Mouse (Mus musculus): Measurements from ENCODE around the gene Uqcrh. TPM values are rescaled to one million over a fixed set of nuclear protein-coding genes. Genes with fewer than 3 reads are reported as not detected.
A peak's percentile ranks its signal among the peaks of the same experiment; 100 is the strongest.

Gene Uqcrh
- polyA plus RNA-seq, 1 experiment, result not detected

DNA sequence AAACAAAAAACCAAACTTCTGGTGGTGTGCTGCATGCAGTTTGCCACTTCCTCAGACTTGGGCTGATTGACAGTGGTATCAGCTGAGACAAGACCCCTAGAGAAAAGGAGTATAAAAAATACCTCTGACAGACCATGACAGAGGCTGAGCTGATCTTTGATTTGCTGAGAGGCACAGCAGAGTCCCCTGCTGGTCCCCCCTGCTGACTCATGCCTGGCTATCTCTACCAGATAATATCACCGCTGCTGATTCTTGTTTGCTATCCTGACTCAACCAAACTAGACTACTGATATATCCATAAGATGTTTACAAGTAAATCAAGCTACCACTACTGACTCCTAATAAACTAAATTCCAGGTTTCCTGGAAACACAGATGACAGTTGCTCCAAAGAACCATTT, 11.0 kb downstream of the Uqcrh start:
- Histone ChIP-seq H3K27ac (ENCODE audit: insufficient read depth, low read depth, low read length) (no peak overlapping the region), H3K4me3 (ENCODE audit: insufficient read depth, low read depth, low read length) (no peak overlapping the region), H3K4me1 (ENCODE audit: control insufficient read depth, insufficient read depth, low read length) (no peaks in the 10 kb centered on the region)
- 32% methylated on average over 1 of the region's 1 CpGs for WGBS
- TF ChIP-seq CTCF (IDR thresholded peaks at IDR 0.05; ENCODE audit: insufficient read depth, low read depth, low read length), result no peak
- no peak for TF ChIP-seq POLR2A (IDR thresholded peaks at IDR 0.05; ENCODE audit: insufficient read depth, low read depth, low read length)

DNA sequence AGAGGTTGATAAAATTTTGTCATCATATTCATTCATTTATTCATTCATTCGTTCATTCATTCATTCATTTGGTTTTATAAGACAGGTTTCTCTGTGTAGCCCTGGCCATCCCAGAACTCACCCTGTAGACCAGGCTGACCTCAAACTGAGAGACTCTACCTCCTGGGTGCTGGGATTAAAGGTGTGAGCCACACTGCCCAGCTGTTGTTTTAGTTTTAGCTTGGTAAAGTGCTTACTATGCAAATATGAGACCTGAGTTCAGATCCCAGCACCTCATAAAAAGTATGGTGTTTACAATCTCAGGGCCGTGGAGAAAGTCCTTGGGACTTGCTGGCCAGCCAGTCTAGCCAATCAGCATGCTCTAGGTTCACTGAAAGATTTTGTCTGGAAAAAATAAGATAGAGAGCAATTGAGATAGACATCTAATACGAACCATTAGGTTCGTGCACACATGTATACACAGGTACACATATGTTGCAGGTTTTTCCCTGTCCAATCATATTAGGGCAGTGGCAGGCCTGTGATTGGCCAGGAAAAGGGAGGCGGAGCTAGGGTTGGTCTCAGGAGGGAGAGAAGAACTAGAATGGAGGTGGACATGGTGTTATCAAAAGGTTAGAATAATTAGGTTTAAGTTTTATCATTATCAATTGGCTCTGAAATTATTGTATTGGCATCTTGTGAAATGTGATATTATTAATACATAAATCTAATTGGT, 15.7 kb downstream of the Uqcrh start:
- TF ChIP-seq POLR2A (IDR thresholded peaks at IDR 0.05; ENCODE audit: insufficient read depth, low read depth, low read length), result no peak
- no peak for TF ChIP-seq CTCF (IDR thresholded peaks at IDR 0.05; ENCODE audit: insufficient read depth, low read depth, low read length)
- no peak overlapping the region for H3K4me3 ChIP-seq (ENCODE audit: insufficient read depth, low read depth, low read length)
- H3K27ac ChIP-seq (ENCODE audit: insufficient read depth, low read depth, low read length), result no peak overlapping the region
- 83% methylated on average over 5 of the region's 5 CpGs for WGBS
- no peaks in the 10 kb centered on the region for H3K4me1 ChIP-seq (ENCODE audit: control insufficient read depth, insufficient read depth, low read length)

DNA sequence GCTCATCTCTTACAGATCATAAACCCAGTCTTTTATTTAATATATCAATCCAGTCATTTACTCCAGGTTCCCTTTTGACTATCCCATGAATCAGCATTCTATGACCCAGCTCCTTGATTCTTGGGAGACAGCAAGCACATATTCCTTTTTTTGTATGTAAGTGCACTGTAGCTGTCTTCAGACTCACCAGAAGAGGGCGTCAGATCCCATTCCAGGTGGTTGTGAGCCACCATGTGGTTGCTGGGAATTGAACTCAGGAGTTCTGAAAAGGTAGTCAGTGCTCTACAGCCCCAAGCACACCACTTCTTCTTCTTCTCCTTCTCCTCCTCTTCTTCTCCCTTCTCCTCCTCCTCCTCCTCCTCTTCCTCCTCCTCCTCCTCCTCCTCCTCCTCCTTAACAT, 17.3 kb downstream of the Uqcrh start:
- WGBS, result 0% methylated on average over 1 of the region's 1 CpGs
- H3K4me3 ChIP-seq (ENCODE audit: insufficient read depth, low read depth, low read length), result no peak overlapping the region
- no peak for TF ChIP-seq POLR2A (IDR thresholded peaks at IDR 0.05; ENCODE audit: insufficient read depth, low read depth, low read length)
- no peak for TF ChIP-seq CTCF (IDR thresholded peaks at IDR 0.05; ENCODE audit: insufficient read depth, low read depth, low read length)

DNA sequence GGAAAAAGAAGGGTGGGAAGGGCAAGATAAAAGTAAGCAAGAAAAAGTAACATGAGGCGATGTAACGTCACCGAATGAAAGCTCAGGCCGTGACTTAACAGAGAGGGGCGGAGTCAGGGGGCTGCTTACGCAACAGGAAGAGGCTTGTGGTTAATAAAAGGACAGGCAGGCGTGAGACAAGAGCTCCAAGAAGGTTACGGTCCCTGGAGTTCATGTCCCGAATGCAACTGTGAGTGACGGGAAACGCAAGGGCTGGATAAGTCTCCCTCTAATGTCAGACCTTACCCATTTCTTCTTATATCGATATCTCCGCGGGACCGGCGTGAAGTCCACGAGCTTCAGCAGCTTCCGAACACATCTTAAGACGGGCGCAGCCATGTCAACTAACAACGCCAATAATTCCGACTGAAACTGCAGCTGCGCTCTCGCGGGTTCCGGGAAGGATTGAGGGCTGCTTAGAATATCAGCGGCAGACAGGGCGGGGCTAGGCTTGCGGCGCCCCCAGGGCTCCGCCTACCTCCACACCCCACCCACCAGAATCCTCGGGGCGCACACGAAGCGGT, 21.4 kb downstream of the Uqcrh start, which contains the start of gene Nsun4:
Gene Nsun4 (minus strand): TSS at position 478 of the 563 bp plus-strand sequence.
- peak within 1 kb of the TSS; percentile 87 for H3K27ac ChIP-seq (ENCODE audit: insufficient read depth, low read depth, low read length)
- H3K4me3 ChIP-seq (ENCODE audit: insufficient read depth, low read depth, low read length), result peak within 1 kb of the TSS; percentile 81
- WGBS, result under 1% methylated on average over 35 of the region's 35 CpGs
- peaks cover 2% of the 10 kb centered on the region; the same call in 1 of the 2 replicates for H3K4me1 ChIP-seq (ENCODE audit: control insufficient read depth, insufficient read depth, low read length)
- TF ChIP-seq POLR2A (IDR thresholded peaks at IDR 0.05; ENCODE audit: insufficient read depth, low read depth, low read length) (peak; percentile 38), CTCF (IDR thresholded peaks at IDR 0.05; ENCODE audit: insufficient read depth, low read depth, low read length) (no peak)

More for the DNA sequence above, 17.3 kb downstream of the Uqcrh start:
- no peak overlapping the region for H3K27ac ChIP-seq (ENCODE audit: insufficient read depth, low read depth, low read length)
- peaks cover 2% of the 10 kb centered on the region; the same call in 1 of the 2 replicates for H3K4me1 ChIP-seq (ENCODE audit: control insufficient read depth, insufficient read depth, low read length)

DNA sequence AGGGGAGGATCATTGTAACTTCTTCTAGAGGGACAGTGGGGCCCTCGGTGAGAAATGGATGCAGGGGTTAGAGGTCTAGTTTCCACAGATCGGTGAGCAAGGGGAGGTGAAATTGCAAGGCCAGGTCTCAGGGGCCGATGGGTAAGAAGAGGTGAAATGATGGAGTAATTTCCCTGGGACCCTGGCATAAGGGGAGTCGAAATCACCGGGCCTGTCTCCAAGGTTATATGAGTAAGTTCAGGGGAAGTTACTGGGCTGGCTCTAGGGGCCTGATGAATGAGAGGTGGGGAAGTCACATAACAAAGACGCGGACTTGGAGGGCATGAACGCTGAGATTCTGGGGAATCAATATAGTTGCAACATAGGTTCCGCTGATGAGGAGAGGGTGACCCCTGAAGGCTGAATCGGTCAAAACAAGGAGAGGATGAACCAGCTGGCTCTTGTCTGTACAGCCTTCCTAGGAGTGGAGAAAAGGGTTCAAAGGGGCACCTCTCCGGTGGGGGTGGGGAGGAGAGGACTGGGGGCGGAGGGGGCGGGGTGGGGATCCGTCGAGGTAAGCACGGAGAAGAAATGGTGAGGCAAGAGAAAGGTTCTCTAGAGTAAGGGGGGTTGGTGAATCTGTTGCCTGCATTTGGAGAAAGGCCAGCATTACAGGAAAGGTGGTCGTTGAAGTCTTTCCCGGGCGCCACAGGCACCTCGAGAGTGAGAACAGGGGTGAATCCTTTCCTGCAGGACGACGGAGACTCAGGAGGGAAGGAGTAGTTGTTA, 22.2 kb downstream of the Uqcrh start:
- peak overlapping the region; percentile 10; the same call in 1 of the 2 replicates for H3K27ac ChIP-seq (ENCODE audit: insufficient read depth, low read depth, low read length)
- 10% methylated on average over 22 of the region's 22 CpGs for WGBS
- H3K4me3 ChIP-seq (ENCODE audit: insufficient read depth, low read depth, low read length), result peak overlapping the region; percentile 81
- no peak for TF ChIP-seq POLR2A (IDR thresholded peaks at IDR 0.05; ENCODE audit: insufficient read depth, low read depth, low read length)
- no peak for TF ChIP-seq CTCF (IDR thresholded peaks at IDR 0.05; ENCODE audit: insufficient read depth, low read depth, low read length)
- peaks cover 2% of the 10 kb centered on the region; the same call in 1 of the 2 replicates for H3K4me1 ChIP-seq (ENCODE audit: control insufficient read depth, insufficient read depth, low read length)

DNA sequence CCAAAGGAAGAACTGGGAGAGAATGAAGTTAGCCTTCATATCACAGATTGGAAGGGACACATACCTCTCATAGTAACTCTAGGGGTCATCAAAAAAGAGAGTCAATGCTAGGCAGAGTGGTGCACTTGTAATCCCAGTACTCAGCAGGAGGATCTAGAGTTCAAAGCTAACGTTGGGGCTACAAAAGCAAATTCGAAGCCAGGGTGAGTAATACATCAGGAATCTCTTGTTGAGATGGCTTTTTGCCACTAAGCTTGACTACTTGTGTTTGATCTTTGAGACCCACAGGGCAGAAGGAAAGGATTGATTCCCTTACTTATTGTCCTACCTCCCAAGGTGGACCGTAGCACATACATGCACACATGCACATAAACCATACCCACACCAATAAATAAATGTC, 25.7 kb downstream of the Uqcrh start:
- 79% methylated on average over 3 of the region's 3 CpGs for WGBS

DNA sequence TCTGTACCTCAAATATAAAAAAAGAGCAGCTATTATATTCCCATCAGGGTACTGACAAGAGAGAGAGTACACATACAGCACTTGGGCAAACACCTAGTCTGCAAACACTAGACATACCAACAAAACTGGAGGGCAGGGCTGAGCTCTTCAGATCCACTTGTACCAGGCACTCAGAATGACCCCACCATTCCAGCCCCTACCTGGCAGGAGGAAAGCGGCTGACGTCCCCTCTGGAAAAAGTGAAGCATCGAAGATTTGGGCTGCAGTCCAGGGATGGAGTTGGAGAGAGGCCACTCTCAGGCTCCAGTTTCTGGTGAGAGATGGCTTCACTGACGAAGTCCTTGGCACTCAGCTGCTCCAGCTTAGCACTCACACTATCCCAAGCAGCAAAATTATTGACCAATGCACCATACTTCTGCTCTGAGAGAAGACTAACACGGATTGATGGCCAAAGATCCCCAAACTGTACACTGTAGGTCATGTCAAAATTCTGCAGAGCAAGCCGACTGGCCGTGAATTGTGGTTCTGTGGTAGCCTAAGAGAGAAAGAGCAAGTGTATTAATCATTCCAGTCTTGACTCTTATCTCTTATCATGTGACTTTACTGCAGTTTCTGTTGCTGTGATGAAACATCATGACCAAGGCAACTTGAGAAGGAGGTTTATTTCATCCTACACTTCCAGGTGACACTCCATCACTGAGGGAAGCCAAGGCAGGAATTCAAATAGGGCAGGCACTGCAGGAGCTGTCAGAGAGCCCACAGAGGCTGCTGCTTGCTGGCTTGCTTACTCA, 26.5 kb downstream of the Uqcrh start:
- no peak overlapping the region for H3K27ac ChIP-seq (ENCODE audit: insufficient read depth, low read depth, low read length)
- H3K4me1 ChIP-seq (ENCODE audit: control insufficient read depth, insufficient read depth, low read length), result peaks cover 2% of the 10 kb centered on the region; the same call in 1 of the 2 replicates
- 84% methylated on average over 7 of the region's 7 CpGs for WGBS
- no peak overlapping the region for H3K4me3 ChIP-seq (ENCODE audit: insufficient read depth, low read depth, low read length)
- TF ChIP-seq CTCF (IDR thresholded peaks at IDR 0.05; ENCODE audit: insufficient read depth, low read depth, low read length), result no peak
- no peak for TF ChIP-seq POLR2A (IDR thresholded peaks at IDR 0.05; ENCODE audit: insufficient read depth, low read depth, low read length)

More for the DNA sequence above, 25.7 kb downstream of the Uqcrh start:
- TF ChIP-seq CTCF (IDR thresholded peaks at IDR 0.05; ENCODE audit: insufficient read depth, low read depth, low read length) (no peak), POLR2A (IDR thresholded peaks at IDR 0.05; ENCODE audit: insufficient read depth, low read depth, low read length) (no peak)
- no peak overlapping the region for H3K4me3 ChIP-seq (ENCODE audit: insufficient read depth, low read depth, low read length)
- H3K27ac ChIP-seq (ENCODE audit: insufficient read depth, low read depth, low read length), result no peak overlapping the region
- peaks cover 2% of the 10 kb centered on the region; the same call in 1 of the 2 replicates for H3K4me1 ChIP-seq (ENCODE audit: control insufficient read depth, insufficient read depth, low read length)

DNA sequence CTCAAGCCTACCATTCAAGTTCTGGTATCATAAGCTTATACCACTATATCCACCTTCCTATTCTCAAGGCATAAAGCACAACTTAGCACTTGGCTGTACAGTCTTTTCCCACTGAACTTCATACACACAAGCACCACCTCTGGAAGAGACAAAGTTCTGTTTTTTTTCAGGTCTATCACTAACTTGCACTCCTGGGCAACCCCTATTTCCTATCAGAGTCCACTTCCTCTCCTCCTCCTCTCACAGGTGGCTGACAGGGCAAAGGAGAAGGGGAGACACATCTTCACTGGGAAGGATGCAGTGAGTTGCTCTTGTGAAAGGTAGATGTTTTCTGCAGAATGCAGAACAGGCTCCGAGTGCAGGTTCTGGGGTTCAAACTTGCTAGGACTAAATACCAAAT, 27.2 kb downstream of the Uqcrh start:
- no peak for TF ChIP-seq CTCF (IDR thresholded peaks at IDR 0.05; ENCODE audit: insufficient read depth, low read depth, low read length)
- TF ChIP-seq POLR2A (IDR thresholded peaks at IDR 0.05; ENCODE audit: insufficient read depth, low read depth, low read length), result no peak
- WGBS, result 100% methylated on average over 1 of the region's 1 CpGs
- Histone ChIP-seq H3K4me1 (ENCODE audit: control insufficient read depth, insufficient read depth, low read length) (no peaks in the 10 kb centered on the region), H3K27ac (ENCODE audit: insufficient read depth, low read depth, low read length) (no peak overlapping the region), H3K4me3 (ENCODE audit: insufficient read depth, low read depth, low read length) (no peak overlapping the region)

All from olfactory bulb, adult 2 months (tissue).